Mouse (Mus musculus): ENCODE measurements around the gene Agps.

- TF ChIP-seq CTCF (IDR thresholded peaks at IDR 0.05; ENCODE audit: low read depth) (no peak), EP300 (IDR thresholded peaks at IDR 0.05; ENCODE audit: low read depth) (no peak)
Measured at GRCm38 (mm10) chr2:75796181-75796580, 35.8 kb upstream of the Agps start.

All from heart, postnatal 0 days (tissue).